Mouse (Mus musculus): ENCODE results near the gene Mgat4d. TPM values are rescaled to one million over a fixed set of nuclear protein-coding genes. Genes with fewer than 3 reads are reported as not detected.

The Mgat4d gene
- total and polyA plus RNA-seq, 3 experiments = not detected

- Histone ChIP-seq H3K4me3 (ENCODE audit: control insufficient read depth in 1 of 2, insufficient read depth in 1 of 2, low read depth in 2 of 2, low read length in 2 of 2) (no peak overlapping the region), H3K27me3 (ENCODE audit: control insufficient read depth in 1 of 2, insufficient read depth in 2 of 2, low read length in 2 of 2) (no peaks in the 10 kb centered on the region; a peak in 1 of 4 replicates), H3K9me3 (replicated peaks; ENCODE audit: insufficient read depth, low read length) (no peaks in the 10 kb centered on the region), H3K4me1 (ENCODE audit: control insufficient read depth in 1 of 2, insufficient read depth in 2 of 2, low read length in 2 of 2) (no peaks in the 10 kb centered on the region), H3K9ac (ENCODE audit: control insufficient read depth, low read depth, low read length, poor library complexity, severe bottlenecking) (no peak overlapping the region), H3K27ac (ENCODE audit: control insufficient read depth, low read depth, low read length) (no peak overlapping the region), H3K36me3 (ENCODE audit: control insufficient read depth in 1 of 2, insufficient read depth in 2 of 2, low read length in 2 of 2) (no peaks in the 10 kb centered on the region), H3K79me2 (ENCODE audit: control insufficient read depth, insufficient read depth, low read length, poor library complexity) (no peaks in the 10 kb centered on the region)
- TF ChIP-seq EP300 (IDR thresholded peaks at IDR 0.05; ENCODE audit: low read depth in 1 of 2, low read length in 2 of 2) = no peak
- TF ChIP-seq POLR2A (IDR thresholded peaks at IDR 0.05; ENCODE audit: control insufficient read depth in 1 of 2, insufficient read depth in 1 of 2, low read depth in 1 of 2, low read length in 2 of 2, poor library complexity in 1 of 2) = no peak
- TF ChIP-seq USF1 (IDR thresholded peaks at IDR 0.05; ENCODE audit: low read depth, low read length) = no peak
- TF ChIP-seq ELF1 (IDR thresholded peaks at IDR 0.05; ENCODE audit: low read depth, low read length) = no peak
- TF ChIP-seq POLR2AphosphoS5 (IDR thresholded peaks at IDR 0.05; ENCODE audit: borderline replicate concordance, low read depth, low read length) = no peak
- no peak for TF ChIP-seq SMC3 (IDR thresholded peaks at IDR 0.05; ENCODE audit: low read depth, low read length)
- no peak for TF ChIP-seq RCOR1 (IDR thresholded peaks at IDR 0.05; ENCODE audit: low read depth, low read length)
- DNase-seq (ENCODE audit: low read depth, low spot score) = no peak
Measured at GRCm38 (mm10) chr8:83394325-83394724, 46.1 kb downstream of the Mgat4d start.

GRCm38 (mm10) chr8:83396680-83397079 is 48.4 kb downstream of the Mgat4d start:
- Histone ChIP-seq H3K9ac (ENCODE audit: control insufficient read depth, low read depth, low read length, poor library complexity, severe bottlenecking) (no peak overlapping the region), H3K27ac (ENCODE audit: control insufficient read depth, low read depth, low read length) (no peak overlapping the region), H3K4me1 (ENCODE audit: control insufficient read depth in 1 of 2, insufficient read depth in 2 of 2, low read length in 2 of 2) (no peaks in the 10 kb centered on the region), H3K9me3 (replicated peaks; ENCODE audit: insufficient read depth, low read length) (no peaks in the 10 kb centered on the region), H3K79me2 (ENCODE audit: control insufficient read depth, insufficient read depth, low read length, poor library complexity) (no peaks in the 10 kb centered on the region), H3K4me3 (ENCODE audit: control insufficient read depth in 1 of 2, insufficient read depth in 1 of 2, low read depth in 2 of 2, low read length in 2 of 2) (no peak overlapping the region), H3K36me3 (ENCODE audit: control insufficient read depth in 1 of 2, insufficient read depth in 2 of 2, low read length in 2 of 2) (no peaks in the 10 kb centered on the region), H3K27me3 (ENCODE audit: control insufficient read depth in 1 of 2, insufficient read depth in 2 of 2, low read length in 2 of 2) (peaks cover 0 to under 1% of the 10 kb centered on the region in 2 experiments; a peak in 2 of 4 replicates)
- TF ChIP-seq ETS1 (IDR thresholded peaks at IDR 0.05; ENCODE audit: low read depth, low read length) (no peak), BHLHE40 (IDR thresholded peaks at IDR 0.05; ENCODE audit: borderline replicate concordance, low read depth, low read length) (no peak), RCOR1 (IDR thresholded peaks at IDR 0.05; ENCODE audit: low read depth, low read length) (no peak), CHD1 (IDR thresholded peaks at IDR 0.05; ENCODE audit: low read depth, low read length) (no peak), ZC3H11A (IDR thresholded peaks at IDR 0.05; ENCODE audit: low read depth, low read length) (no peak), ZKSCAN1 (IDR thresholded peaks at IDR 0.05; ENCODE audit: low read depth, low read length) (no peak), MAFK (IDR thresholded peaks at IDR 0.05; ENCODE audit: borderline replicate concordance, low read depth, low read length) (no peak), NELFE (IDR thresholded peaks at IDR 0.05; ENCODE audit: low read depth, low read length) (no peak), CTCF (IDR thresholded peaks at IDR 0.05 in 2 of 3, conservative IDR thresholded peaks at IDR 0.05 in 1 of 3; ENCODE audit: control insufficient read depth in 1 of 3, insufficient read depth in 1 of 3, low read depth in 2 of 3, low read length in 3 of 3, poor library complexity in 1 of 3, severe bottlenecking in 1 of 3) (no peak), KAT2A (conservative IDR thresholded peaks at IDR 0.05; ENCODE audit: low read depth, low read length) (no peak), EP300 (IDR thresholded peaks at IDR 0.05; ENCODE audit: low read depth in 1 of 2, low read length in 2 of 2) (no peak), POLR2AphosphoS5 (IDR thresholded peaks at IDR 0.05; ENCODE audit: borderline replicate concordance, low read depth, low read length) (no peak)
- no peak for DNase-seq (ENCODE audit: low read depth, low spot score)

Measured in MEL (cell line).